Mouse (Mus musculus): Measurements from ENCODE around the gene Abl1. TPM values are rescaled to one million over a fixed set of nuclear protein-coding genes. Genes with fewer than 3 reads are reported as not detected.

The Abl1 gene
- polyA plus RNA-seq, 1 experiment from 2014 or later = 30.2 TPM

DNA sequence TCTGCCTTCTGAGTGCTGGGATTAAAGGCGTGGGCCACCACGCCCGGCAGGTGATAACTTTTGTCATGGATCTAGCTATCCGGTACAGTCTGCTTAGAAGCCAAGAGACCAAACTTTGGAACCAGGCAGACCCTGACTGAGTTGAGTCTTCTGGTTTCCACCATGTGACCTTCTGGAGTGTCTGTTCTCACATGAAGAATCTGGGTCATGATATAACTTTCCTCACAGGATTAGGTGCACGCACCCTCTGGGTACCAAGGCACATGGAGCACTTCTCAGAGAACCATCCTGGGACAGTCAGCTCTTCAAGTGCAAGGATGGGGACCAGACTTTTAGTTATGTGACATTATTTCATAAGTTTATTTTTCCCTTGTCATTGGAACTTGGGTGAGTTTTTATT, 70.8 kb downstream of the Abl1 start:
- WGBS = 89% methylated on average over 5 of the region's 5 CpGs
- Histone ChIP-seq H3K27me3 (replicated peaks) (no peaks in the 10 kb centered on the region), H3K9me3 (no peaks in the 10 kb centered on the region), H3K4me1 (peaks cover 31% of the 10 kb centered on the region), H3K27ac (peak overlapping the region; percentile 94; the same call in 1 of the 2 replicates), H3K36me3 (no peaks in the 10 kb centered on the region), H3K4me2 (peak overlapping the region; percentile 65), H3K9ac (no peak overlapping the region), H3K4me3 (replicated peaks) (peak overlapping the region; percentile 70)
- no peak for ATAC-seq (ENCODE audit: insufficient read depth, low FRiP score, low read depth)

DNA sequence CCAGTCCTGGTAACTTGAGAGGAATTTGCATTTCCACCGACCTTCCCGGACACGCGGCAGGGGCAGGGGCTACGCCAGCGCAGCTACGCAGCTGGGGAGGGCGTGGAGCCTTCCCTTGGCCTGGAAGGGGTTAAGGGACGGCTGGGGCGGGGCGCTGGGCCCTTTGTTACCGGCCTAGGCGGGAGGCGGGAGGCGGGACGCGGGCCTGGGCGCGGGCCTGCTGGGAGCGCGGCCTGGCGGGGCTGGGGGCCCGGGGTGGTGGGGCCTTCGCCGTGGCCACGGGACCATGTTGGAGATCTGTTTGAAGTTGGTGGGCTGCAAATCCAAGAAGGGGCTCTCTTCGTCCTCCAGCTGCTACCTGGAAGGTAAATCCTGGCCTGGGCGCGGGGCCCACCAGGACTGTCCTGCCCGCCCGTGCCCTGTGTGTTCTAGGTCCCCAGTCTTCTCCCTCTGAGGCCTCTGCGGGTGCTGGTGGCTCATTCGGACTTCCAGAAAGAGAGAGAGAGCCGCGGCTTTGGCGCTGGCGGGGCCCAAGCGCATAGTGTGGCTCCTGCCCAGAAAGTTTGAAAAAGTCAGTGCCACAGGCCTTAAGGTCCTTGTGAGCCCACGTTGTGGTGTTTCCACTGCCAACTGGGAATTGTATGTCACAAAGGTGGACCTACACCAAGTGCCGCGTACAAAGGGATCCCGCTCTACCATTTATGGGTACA, 71.7 kb downstream of the Abl1 start:
- peak overlapping the region; percentile 70 for H3K4me3 ChIP-seq (replicated peaks)
- H3K36me3 ChIP-seq = no peaks in the 10 kb centered on the region
- peak overlapping the region; percentile 94 for H3K27ac ChIP-seq
- 0% methylated on average over 33 of the region's 42 CpGs for WGBS
- H3K4me1 ChIP-seq = peaks cover 31% of the 10 kb centered on the region
- peak overlapping the region; percentile 81 for H3K9ac ChIP-seq
- peak overlapping the region; percentile 65 for H3K4me2 ChIP-seq
- no peaks in the 10 kb centered on the region for H3K9me3 ChIP-seq
- ATAC-seq (ENCODE audit: insufficient read depth, low FRiP score, low read depth) = peak; percentile 94
- no peaks in the 10 kb centered on the region for H3K27me3 ChIP-seq (replicated peaks)

DNA sequence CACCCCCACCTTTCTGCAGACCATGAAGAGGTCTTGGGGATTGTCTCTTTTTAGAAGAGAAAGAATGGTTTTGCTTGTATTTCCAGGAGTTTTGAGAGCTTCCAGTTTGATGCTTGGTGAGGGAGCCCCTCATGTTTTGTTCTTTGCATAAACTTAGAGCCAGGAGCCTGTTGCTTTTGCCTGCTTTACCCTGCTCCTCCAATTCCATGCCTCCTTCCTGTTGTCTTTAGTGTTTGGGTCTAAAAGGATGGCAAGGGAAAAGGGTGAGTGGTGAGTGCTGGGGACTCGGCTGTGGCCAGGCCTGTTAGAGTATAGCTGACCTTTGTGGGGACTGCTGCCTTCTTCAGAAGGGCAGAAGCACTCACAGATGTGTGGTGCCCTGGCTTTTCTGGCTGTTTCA, 72.3 kb downstream of the Abl1 start:
- Histone ChIP-seq H3K27me3 (replicated peaks) (no peaks in the 10 kb centered on the region), H3K4me3 (replicated peaks) (peak overlapping the region; percentile 70), H3K27ac (peak overlapping the region; percentile 94), H3K4me2 (peak overlapping the region; percentile 65), H3K9me3 (no peaks in the 10 kb centered on the region), H3K4me1 (peaks cover 32% of the 10 kb centered on the region), H3K36me3 (no peaks in the 10 kb centered on the region), H3K9ac (peak overlapping the region; percentile 81)
- ATAC-seq (ENCODE audit: insufficient read depth, low FRiP score, low read depth) = no peak
- WGBS = 0% methylated on average over 1 of the region's 1 CpGs

DNA sequence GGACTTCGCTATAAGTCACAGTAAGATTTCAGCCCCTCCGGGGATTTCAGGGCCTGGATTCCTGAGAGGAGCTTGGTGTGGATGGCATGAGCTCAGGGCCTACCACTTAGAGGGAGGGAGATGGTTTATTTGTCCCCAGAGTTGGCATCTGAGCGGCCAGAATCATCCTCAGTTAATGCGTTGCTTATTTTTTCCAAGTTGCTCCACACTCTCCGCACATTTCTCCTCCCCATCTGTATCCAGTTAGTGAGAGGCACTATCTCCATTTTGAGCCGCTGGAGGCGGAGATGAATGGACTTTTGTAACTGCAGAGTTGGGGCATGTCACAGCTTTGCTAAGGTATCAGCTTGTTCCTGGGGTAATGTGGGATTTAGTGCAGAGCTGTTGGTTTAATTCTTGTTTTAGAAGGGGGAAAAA, 72.9 kb downstream of the Abl1 start:
- Histone ChIP-seq H3K27ac (peak overlapping the region; percentile 94), H3K9ac (peak overlapping the region; percentile 81; the same call in 1 of the 2 replicates), H3K9me3 (no peaks in the 10 kb centered on the region), H3K4me3 (replicated peaks) (peak overlapping the region; percentile 70), H3K4me2 (peak overlapping the region; percentile 65), H3K4me1 (peaks cover 36% of the 10 kb centered on the region), H3K27me3 (replicated peaks) (no peaks in the 10 kb centered on the region), H3K36me3 (no peaks in the 10 kb centered on the region)
- 9% methylated on average over 7 of the region's 7 CpGs for WGBS
- ATAC-seq (ENCODE audit: insufficient read depth, low FRiP score, low read depth) = no peak

DNA sequence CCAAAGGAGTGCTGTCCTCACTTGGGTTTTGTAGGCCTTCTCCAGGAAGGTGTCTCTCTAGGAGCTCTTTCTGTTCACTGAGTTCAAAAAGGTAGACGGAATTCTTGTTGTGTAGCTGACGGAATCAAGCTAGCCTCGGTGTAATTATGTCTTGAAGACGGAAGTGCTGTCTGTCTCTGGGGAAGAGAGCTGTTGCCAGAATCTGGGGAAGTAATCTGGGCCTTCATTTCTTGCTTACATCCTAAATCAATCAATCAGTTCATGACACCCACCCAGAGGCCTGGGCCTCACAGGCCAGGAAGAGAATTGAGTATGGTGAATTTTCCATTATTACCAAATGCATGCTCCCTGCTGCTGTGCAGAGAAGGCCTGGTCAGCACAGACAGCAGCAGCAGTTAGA, 73.4 kb downstream of the Abl1 start:
- Histone ChIP-seq H3K9me3 (no peaks in the 10 kb centered on the region), H3K27me3 (replicated peaks) (no peaks in the 10 kb centered on the region), H3K27ac (peak overlapping the region; percentile 94), H3K4me3 (replicated peaks) (peak overlapping the region; percentile 70), H3K36me3 (no peaks in the 10 kb centered on the region), H3K4me2 (peak overlapping the region; percentile 65), H3K9ac (peak overlapping the region; percentile 81; the same call in 1 of the 2 replicates), H3K4me1 (peaks cover 36% of the 10 kb centered on the region)
- WGBS = 3% methylated on average over 4 of the region's 4 CpGs
- no peak for ATAC-seq (ENCODE audit: insufficient read depth, low FRiP score, low read depth)

DNA sequence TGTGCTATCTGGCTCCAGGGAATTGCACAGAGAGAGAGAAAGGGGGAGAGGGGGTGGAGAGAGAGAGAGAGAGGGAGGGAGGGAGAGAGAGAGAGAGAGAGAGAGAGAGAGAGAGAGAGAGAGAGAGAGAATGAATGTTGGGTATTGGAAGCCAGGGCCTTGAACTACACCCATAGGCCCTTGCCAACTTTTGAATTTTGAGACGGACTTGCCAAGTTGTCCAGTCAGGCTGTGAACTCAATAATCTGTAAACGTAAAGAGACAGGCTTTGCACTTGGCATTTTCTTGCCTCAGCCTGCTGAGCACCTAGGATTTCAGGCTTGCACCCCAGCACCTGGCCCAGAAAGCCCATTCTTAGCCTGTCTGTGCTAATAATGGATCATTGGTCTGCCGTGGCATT, 74.0 kb downstream of the Abl1 start:
- Histone ChIP-seq H3K4me3 (replicated peaks) (peak overlapping the region; percentile 70), H3K9ac (no peak overlapping the region), H3K4me2 (peak overlapping the region; percentile 65), H3K36me3 (no peaks in the 10 kb centered on the region), H3K4me1 (peaks cover 37% of the 10 kb centered on the region), H3K9me3 (no peaks in the 10 kb centered on the region), H3K27me3 (replicated peaks) (no peaks in the 10 kb centered on the region), H3K27ac (peak overlapping the region; percentile 94; the same call in 1 of the 2 replicates)
- 25% methylated on average over 3 of the region's 3 CpGs for WGBS
- ATAC-seq (ENCODE audit: insufficient read depth, low FRiP score, low read depth) = no peak

DNA sequence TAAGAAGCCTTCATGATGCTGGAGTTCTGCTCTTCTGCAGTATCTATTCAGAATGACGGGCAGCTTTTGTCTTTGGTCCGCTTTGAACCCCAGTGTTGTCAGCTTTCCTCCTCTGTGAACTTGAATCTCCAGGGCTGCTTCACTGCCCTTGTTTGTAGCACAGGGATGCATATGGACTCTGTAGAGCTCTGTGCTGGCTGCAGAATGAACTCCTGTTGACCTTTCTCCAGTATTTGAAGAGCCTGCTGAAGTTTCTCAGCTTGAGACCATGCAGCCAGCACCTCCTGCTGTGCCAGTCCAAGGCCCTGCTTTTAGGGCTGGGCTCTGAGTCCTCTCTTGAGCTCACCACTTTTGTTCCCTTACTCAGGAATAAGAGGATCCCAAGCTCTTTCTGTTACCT, 74.7 kb downstream of the Abl1 start:
- H3K4me3 ChIP-seq (replicated peaks) = no peak overlapping the region
- 18% methylated on average over 2 of the region's 2 CpGs for WGBS

DNA sequence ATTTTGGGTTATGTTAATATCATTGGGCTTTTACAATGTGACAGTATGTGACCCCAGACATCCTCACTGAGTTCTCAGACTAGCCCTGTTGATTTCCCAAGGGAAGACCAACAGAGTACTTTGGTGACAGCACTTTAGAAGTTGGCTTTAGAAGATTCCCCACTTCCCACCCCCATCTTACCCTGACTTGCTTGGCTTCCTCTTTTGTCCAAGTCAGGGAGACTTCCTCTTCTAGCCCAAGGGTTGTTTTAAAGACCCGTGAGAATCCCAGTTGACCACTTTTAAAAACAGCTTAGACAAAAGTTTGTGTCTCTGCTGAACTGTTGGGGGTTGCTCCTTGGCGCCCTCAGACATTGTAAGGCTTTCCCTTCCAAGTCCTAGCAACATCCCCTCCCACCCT, 75.1 kb downstream of the Abl1 start:
- no peaks in the 10 kb centered on the region for H3K9me3 ChIP-seq
- no peak overlapping the region for H3K4me3 ChIP-seq (replicated peaks)
- H3K9ac ChIP-seq = no peak overlapping the region
- peaks cover 44% of the 10 kb centered on the region for H3K4me1 ChIP-seq
- no peak for ATAC-seq (ENCODE audit: insufficient read depth, low FRiP score, low read depth)
- no peaks in the 10 kb centered on the region for H3K27me3 ChIP-seq (replicated peaks)
- WGBS = 42% methylated on average over 2 of the region's 2 CpGs
- no peaks in the 10 kb centered on the region for H3K36me3 ChIP-seq
- H3K4me2 ChIP-seq = peak overlapping the region; percentile 37; the same call in 1 of the 2 replicates
- peak overlapping the region; percentile 31 for H3K27ac ChIP-seq

More for the DNA sequence above, 74.7 kb downstream of the Abl1 start:
- ATAC-seq (ENCODE audit: insufficient read depth, low FRiP score, low read depth) = no peak
- Histone ChIP-seq H3K9me3 (no peaks in the 10 kb centered on the region), H3K4me2 (peak overlapping the region; percentile 37), H3K9ac (no peak overlapping the region), H3K36me3 (no peaks in the 10 kb centered on the region), H3K4me1 (peaks cover 40% of the 10 kb centered on the region), H3K27me3 (replicated peaks) (no peaks in the 10 kb centered on the region), H3K27ac (peak overlapping the region; percentile 31)

DNA sequence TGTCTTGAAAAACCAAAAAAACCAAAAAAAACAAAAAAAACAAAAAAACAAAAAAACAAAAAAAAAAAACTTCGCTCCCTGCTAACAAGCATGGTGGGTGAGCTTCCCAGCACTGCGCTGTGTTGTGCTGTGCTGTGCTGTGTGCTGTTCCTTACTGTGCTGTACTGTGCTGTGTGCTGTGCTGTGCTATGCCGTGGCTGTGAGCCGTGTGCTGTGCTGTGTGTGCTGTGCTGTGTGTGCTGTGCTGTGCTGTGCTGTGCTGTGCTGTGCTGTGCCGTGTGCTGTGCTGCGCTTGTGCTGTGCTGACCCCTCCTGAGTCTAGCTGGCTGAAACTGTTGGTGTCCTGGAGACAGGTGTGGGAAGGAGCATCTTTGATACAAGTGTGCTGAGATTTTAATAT, 78.9 kb downstream of the Abl1 start:
- no peak overlapping the region for H3K9ac ChIP-seq
- WGBS = 92% methylated on average over 6 of the region's 6 CpGs

DNA sequence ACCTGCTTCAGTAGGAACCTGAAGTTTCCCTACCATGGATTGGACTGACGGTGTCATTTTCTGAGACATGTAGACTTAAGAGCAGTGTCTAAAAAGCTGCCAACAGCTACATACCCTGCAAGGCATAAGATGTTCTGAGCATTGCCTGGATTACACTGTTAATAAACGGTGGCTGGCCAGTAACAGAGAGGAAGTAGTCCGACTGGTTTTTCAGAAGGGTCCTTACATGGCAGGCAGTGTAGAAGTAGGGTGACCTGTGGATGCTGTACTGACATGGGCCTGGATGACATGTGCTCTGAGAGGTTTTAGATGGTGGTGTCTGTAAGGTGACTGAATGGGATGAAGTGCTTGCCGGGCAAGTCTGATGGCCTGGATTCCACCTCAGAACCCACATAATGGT, 79.6 kb downstream of the Abl1 start:
- peaks cover 62% of the 10 kb centered on the region for H3K4me1 ChIP-seq
- H3K9ac ChIP-seq = no peak overlapping the region
- 61% methylated on average over 4 of the region's 4 CpGs for WGBS
- no peak for ATAC-seq (ENCODE audit: insufficient read depth, low FRiP score, low read depth)
- no peaks in the 10 kb centered on the region for H3K36me3 ChIP-seq
- H3K27me3 ChIP-seq (replicated peaks) = no peaks in the 10 kb centered on the region
- no peak overlapping the region for H3K4me2 ChIP-seq
- no peaks in the 10 kb centered on the region for H3K9me3 ChIP-seq
- H3K27ac ChIP-seq = no peak overlapping the region
- H3K4me3 ChIP-seq (replicated peaks) = no peak overlapping the region

More for the DNA sequence above, 78.9 kb downstream of the Abl1 start:
- Histone ChIP-seq H3K27ac (no peak overlapping the region), H3K4me3 (replicated peaks) (no peak overlapping the region), H3K27me3 (replicated peaks) (no peaks in the 10 kb centered on the region), H3K36me3 (no peaks in the 10 kb centered on the region), H3K4me1 (peaks cover 65% of the 10 kb centered on the region), H3K9me3 (no peaks in the 10 kb centered on the region), H3K4me2 (no peak overlapping the region)
- ATAC-seq (ENCODE audit: insufficient read depth, low FRiP score, low read depth) = no peak

DNA sequence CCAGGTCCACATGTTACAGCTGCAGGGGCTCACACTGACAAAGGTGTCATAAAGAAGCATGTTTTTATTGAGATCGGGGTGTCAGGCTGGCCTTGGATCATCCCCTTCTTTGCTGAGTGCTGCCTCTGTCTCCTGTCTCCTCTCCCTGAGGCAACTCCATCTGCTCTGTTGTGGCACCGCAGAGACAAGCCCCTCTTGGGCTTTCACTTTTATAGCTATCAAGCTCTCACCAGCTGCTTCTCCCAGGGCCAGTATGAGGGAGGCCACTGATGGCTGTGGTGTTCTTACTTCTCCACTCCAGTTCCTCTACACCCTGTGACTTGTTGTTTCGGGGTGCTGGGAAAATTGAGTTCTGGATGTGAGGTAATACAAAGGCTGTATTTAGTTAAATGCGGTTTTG, 80.9 kb downstream of the Abl1 start:
- ATAC-seq (ENCODE audit: insufficient read depth, low FRiP score, low read depth) = no peak
- WGBS = 37% methylated on average over 4 of the region's 4 CpGs

DNA sequence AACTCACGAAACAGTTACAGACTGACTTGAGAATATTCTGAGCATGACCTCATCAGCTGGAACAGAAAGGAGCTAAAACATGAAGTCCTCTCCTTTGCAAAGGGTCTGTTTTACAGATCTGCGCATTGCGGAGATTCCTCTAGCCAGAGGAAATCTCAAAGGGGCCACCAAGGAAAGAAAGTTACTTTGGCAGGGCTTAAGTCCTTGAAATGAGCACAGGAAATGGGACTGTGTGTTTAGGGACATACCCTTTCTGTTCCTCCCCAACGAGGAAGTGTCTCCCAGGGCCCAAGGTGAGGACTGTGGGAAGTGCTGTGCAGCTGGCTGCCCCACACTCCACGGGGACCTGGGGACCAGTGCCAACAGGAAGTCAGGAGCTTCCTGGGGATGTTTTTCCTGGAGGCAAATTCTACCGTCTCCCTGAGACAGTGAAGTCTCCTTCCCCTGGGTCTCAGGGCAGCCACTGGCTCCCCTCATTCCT, 81.5 kb downstream of the Abl1 start:
- Histone ChIP-seq H3K9me3 (no peaks in the 10 kb centered on the region), H3K27me3 (replicated peaks) (no peaks in the 10 kb centered on the region), H3K4me2 (peak overlapping the region; percentile 33), H3K4me1 (peaks cover 55% of the 10 kb centered on the region), H3K27ac (peak overlapping the region; percentile 84), H3K36me3 (0 out of 2 replicates have a peak, but pooled peaks cover 6% of the 10 kb centered on the region), H3K9ac (no peak overlapping the region), H3K4me3 (replicated peaks) (no peak overlapping the region)
- no peak for ATAC-seq (ENCODE audit: insufficient read depth, low FRiP score, low read depth)
- WGBS = 13% methylated on average over 6 of the region's 6 CpGs

More for the DNA sequence above, 80.9 kb downstream of the Abl1 start:
- Histone ChIP-seq H3K27ac (peak overlapping the region; percentile 84), H3K4me1 (peaks cover 55% of the 10 kb centered on the region), H3K27me3 (replicated peaks) (no peaks in the 10 kb centered on the region), H3K36me3 (0 out of 2 replicates have a peak, but pooled peaks cover under 1% of the 10 kb centered on the region), H3K4me3 (replicated peaks) (no peak overlapping the region), H3K4me2 (peak overlapping the region; percentile 33; the same call in 1 of the 2 replicates), H3K9ac (no peak overlapping the region), H3K9me3 (no peaks in the 10 kb centered on the region)

Data from stomach, embryonic 15.5 days (tissue).